Mouse (Mus musculus): ENCODE measurements around the gene Ino80. TPM values are rescaled to one million over a fixed set of nuclear protein-coding genes. Genes with fewer than 3 reads are reported as not detected.

Ino80 gene
- polyA plus RNA-seq, 1 experiment from 2014 or later: 1.4 TPM

DNA sequence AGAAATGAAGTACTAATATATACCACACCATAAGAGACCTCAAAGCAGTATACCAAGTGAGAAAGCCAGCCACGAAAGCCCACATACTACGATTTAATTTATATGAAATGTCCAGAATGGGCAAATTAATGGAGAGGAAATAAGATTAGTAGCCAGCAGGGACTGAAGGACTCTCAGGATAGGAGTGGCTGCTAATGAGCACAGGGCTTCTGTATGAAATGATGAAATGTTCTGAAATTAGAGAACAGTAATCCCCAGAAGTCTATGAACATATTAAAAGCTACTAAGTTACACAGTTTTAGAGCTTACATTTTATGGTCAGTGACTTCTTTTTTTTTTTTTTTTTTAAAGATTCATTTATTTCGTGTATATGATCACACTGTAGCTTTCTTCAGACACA lies 22.9 kb downstream of the Ino80 start:
- WGBS (ENCODE audit: insufficient replicate concordance): 68% methylated on average over 3 of the region's 3 CpGs
- peaks cover 3% of the 10 kb centered on the region; the same call in 1 of the 2 replicates for H3K4me1 ChIP-seq (replicated peaks)
- no peak overlapping the region for H3K4me3 ChIP-seq (replicated peaks)
- no peaks in the 10 kb centered on the region for H3K27me3 ChIP-seq
- H3K9me3 ChIP-seq (replicated peaks): no peaks in the 10 kb centered on the region
- no peak overlapping the region for H3K27ac ChIP-seq (replicated peaks)
- peaks cover 47% of the 10 kb centered on the region for H3K36me3 ChIP-seq (replicated peaks)
- no peak for ATAC-seq (ENCODE audit: insufficient read depth)
- H3K9ac ChIP-seq: no peak overlapping the region
- H3K4me2 ChIP-seq: no peak overlapping the region

DNA sequence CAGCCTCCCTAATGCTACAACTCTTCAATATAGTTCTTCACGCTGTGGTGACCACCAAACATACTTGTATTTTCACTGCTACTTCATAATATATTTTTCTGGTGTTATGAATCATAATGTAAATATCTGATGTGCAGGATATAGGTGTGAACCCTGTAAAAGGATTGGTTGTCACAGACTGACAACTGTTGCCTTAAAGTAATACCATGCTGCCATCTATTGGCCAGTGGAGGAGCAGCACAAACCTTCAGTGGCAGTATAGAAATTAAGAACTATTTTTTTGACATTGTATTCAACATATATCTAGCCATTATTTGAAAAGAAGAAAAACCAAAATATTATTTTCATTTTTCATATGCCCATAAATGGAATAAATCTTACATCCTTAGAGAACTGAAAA lies 40.5 kb downstream of the Ino80 start:
- no peak overlapping the region for H3K27ac ChIP-seq (replicated peaks)
- ATAC-seq (ENCODE audit: insufficient read depth): no peak
- no peaks in the 10 kb centered on the region for H3K27me3 ChIP-seq
- WGBS (ENCODE audit: insufficient replicate concordance): 84% methylated on average over 1 of the region's 1 CpGs
- peaks cover 62% of the 10 kb centered on the region for H3K36me3 ChIP-seq (replicated peaks)
- no peaks in the 10 kb centered on the region for H3K4me1 ChIP-seq (replicated peaks)
- no peak overlapping the region for H3K4me3 ChIP-seq (replicated peaks)
- H3K9me3 ChIP-seq (replicated peaks): no peaks in the 10 kb centered on the region
- H3K9ac ChIP-seq: no peak overlapping the region
- no peak overlapping the region for H3K4me2 ChIP-seq

DNA sequence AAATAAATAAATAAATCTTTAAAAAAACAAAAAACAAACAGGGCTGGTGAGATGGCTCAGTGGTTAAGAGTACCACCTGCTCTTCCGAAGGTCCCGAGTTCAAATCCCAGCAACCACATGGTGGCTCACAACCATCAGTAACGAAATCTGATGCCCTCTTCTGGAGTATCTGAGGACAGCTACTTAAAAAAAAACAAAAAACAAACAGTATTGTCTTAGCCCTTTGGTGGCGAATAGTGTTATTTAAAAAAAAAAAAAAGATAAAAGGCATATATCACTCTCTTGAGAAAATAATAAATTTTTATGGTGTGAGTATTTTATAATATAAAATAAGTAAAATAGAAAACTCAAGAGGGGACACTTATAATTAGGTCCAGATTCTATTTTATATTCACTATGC lies 41.0 kb downstream of the Ino80 start:
- no peak for ATAC-seq (ENCODE audit: insufficient read depth)
- 79% methylated on average over 4 of the region's 4 CpGs for WGBS (ENCODE audit: insufficient replicate concordance)

DNA sequence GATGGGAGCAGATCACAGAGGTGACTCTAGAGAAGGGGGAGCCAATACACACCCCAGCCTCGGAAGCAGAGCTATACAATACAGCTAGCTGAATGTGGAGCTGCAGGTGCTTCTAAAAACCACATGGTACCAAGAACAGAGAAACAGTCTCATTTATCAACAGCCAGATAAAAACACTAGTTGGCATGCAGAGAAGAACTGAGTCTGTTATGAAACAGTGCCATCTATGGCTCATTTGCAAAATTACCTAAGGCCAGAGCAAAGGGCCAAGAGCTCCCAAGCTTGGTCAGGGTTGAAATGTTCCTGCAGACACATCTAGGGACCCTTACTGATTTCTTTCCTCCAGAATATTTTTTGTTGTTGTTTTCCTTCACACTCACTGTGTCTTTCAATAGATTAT lies 63.7 kb downstream of the Ino80 start:
- H3K4me3 ChIP-seq (replicated peaks): no peak overlapping the region
- 45% methylated on average over 1 of the region's 1 CpGs for WGBS (ENCODE audit: insufficient replicate concordance)
- H3K9me3 ChIP-seq (replicated peaks): no peaks in the 10 kb centered on the region
- no peaks in the 10 kb centered on the region for H3K27me3 ChIP-seq
- no peak overlapping the region for H3K27ac ChIP-seq (replicated peaks)
- no peak overlapping the region for H3K9ac ChIP-seq
- H3K4me1 ChIP-seq (replicated peaks): peaks cover 3% of the 10 kb centered on the region; the same call in 1 of the 2 replicates
- H3K36me3 ChIP-seq (replicated peaks): peaks cover 67% of the 10 kb centered on the region
- H3K4me2 ChIP-seq: no peak overlapping the region
- ATAC-seq (ENCODE audit: insufficient read depth): no peak

More for the DNA sequence above, 41.0 kb downstream of the Ino80 start:
- H3K36me3 ChIP-seq (replicated peaks): peaks cover 62% of the 10 kb centered on the region
- no peak overlapping the region for H3K4me3 ChIP-seq (replicated peaks)
- no peaks in the 10 kb centered on the region for H3K4me1 ChIP-seq (replicated peaks)
- no peaks in the 10 kb centered on the region for H3K9me3 ChIP-seq (replicated peaks)
- no peak overlapping the region for H3K27ac ChIP-seq (replicated peaks)
- no peak overlapping the region for H3K9ac ChIP-seq
- no peaks in the 10 kb centered on the region for H3K27me3 ChIP-seq
- H3K4me2 ChIP-seq: no peak overlapping the region

DNA sequence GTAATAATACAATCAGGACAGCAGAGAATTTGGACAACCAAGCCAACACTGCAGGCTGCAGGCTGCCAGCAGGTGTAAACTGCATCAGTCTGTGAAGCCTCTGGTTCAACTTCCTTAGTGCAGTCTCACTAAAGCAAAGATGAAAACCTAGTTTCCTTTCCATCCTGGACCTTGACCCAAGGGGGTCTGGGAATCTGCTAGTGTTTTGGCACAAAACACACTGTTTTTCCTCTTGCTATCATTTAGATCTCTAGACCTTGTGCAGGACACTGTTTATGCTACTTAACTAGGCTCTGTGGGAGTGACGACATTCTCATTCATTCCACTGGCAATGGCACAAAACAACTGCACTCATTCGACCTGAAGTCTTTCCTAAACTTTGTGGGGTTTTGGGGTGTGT lies 65.8 kb downstream of the Ino80 start:
- Histone ChIP-seq H3K9ac (no peak overlapping the region), H3K9me3 (replicated peaks) (no peaks in the 10 kb centered on the region), H3K27me3 (no peaks in the 10 kb centered on the region), H3K4me3 (replicated peaks) (no peak overlapping the region), H3K4me1 (replicated peaks) (peaks cover 3% of the 10 kb centered on the region; the same call in 1 of the 2 replicates), H3K4me2 (no peak overlapping the region), H3K36me3 (replicated peaks) (peaks cover 64% of the 10 kb centered on the region), H3K27ac (replicated peaks) (no peak overlapping the region)
- WGBS (ENCODE audit: insufficient replicate concordance): 51% methylated on average over 2 of the region's 2 CpGs
- ATAC-seq (ENCODE audit: insufficient read depth): no peak

DNA sequence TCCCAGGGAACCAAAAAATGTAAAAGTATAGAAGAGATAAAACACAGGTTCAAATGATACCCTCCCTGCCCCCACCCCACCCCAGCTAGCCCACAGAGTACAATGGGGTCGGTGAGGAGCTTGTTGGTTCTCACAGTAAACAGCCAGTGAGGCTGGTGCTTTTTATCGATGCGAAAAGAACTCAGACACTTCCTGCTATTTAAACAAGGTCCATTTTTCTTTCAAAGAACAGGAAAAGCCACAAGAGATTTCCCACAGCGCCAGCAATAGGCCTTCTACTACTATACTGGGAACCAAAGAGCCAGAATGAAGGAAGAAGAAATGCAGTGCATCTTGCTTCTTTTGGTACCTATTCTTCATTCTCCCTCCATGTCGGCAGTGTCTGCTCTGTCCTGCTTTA lies 66.5 kb downstream of the Ino80 start:
- H3K4me1 ChIP-seq (replicated peaks): peaks cover 3% of the 10 kb centered on the region; the same call in 1 of the 2 replicates
- H3K9ac ChIP-seq: no peak overlapping the region
- peaks cover 69% of the 10 kb centered on the region for H3K36me3 ChIP-seq (replicated peaks)
- H3K27ac ChIP-seq (replicated peaks): no peak overlapping the region
- no peaks in the 10 kb centered on the region for H3K9me3 ChIP-seq (replicated peaks)
- H3K27me3 ChIP-seq: no peaks in the 10 kb centered on the region
- ATAC-seq (ENCODE audit: insufficient read depth): no peak
- no peak overlapping the region for H3K4me2 ChIP-seq
- WGBS (ENCODE audit: insufficient replicate concordance): 71% methylated on average over 5 of the region's 5 CpGs
- no peak overlapping the region for H3K4me3 ChIP-seq (replicated peaks)

DNA sequence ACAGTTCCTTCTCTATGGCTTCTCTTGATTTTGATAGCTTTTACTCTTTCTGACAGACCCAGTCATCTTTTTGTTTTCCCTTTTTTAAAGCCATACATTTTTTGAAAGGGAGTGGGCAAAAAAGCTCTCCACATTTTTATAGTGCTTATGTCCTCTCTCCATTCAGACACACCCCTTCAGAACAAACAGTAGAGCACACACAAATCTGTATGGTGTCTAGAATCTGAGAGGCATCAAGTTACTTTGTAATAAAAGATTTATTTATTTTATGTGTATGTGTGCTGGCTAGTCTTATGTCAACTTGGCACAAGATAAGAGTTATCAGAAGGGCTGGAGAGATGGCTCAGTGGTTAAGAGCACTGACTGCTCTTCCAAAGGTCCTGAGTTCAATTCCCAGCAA lies 68.8 kb downstream of the Ino80 start:
- Histone ChIP-seq H3K36me3 (replicated peaks) (peaks cover 79% of the 10 kb centered on the region), H3K9me3 (replicated peaks) (no peaks in the 10 kb centered on the region), H3K27me3 (no peaks in the 10 kb centered on the region), H3K4me1 (replicated peaks) (peaks cover 3% of the 10 kb centered on the region; the same call in 1 of the 2 replicates), H3K4me2 (no peak overlapping the region), H3K9ac (no peak overlapping the region), H3K27ac (replicated peaks) (no peak overlapping the region), H3K4me3 (replicated peaks) (no peak overlapping the region)
- ATAC-seq (ENCODE audit: insufficient read depth): no peak

DNA sequence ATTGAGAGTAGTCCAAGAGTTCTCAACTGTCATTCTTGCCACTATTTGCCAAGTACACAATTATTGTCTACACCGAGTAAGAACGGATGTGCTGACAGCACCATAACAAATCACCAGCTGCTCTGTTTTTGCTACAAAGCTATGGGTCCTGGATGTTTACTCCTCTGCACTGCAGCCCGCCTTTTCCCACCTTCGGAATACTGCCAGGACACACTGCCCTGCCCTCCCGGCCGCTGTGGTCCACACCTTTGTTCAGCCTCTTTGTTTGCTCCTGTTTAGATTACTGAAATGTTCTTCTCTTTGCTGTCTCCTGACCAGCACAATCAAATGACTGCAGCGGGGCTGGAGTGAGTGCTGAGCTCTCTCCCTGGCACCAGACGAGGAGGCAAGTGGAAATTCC lies 69.2 kb downstream of the Ino80 start:
- peaks cover 3% of the 10 kb centered on the region; the same call in 1 of the 2 replicates for H3K4me1 ChIP-seq (replicated peaks)
- H3K27ac ChIP-seq (replicated peaks): peak overlapping the region; percentile 3; the same call in 1 of the 2 replicates
- H3K4me3 ChIP-seq (replicated peaks): no peak overlapping the region
- H3K9ac ChIP-seq: no peak overlapping the region
- peaks cover 79% of the 10 kb centered on the region for H3K36me3 ChIP-seq (replicated peaks)
- H3K9me3 ChIP-seq (replicated peaks): no peaks in the 10 kb centered on the region
- ATAC-seq (ENCODE audit: insufficient read depth): no peak
- WGBS (ENCODE audit: insufficient replicate concordance): 65% methylated on average over 8 of the region's 8 CpGs
- H3K4me2 ChIP-seq: no peak overlapping the region
- H3K27me3 ChIP-seq: no peaks in the 10 kb centered on the region

DNA sequence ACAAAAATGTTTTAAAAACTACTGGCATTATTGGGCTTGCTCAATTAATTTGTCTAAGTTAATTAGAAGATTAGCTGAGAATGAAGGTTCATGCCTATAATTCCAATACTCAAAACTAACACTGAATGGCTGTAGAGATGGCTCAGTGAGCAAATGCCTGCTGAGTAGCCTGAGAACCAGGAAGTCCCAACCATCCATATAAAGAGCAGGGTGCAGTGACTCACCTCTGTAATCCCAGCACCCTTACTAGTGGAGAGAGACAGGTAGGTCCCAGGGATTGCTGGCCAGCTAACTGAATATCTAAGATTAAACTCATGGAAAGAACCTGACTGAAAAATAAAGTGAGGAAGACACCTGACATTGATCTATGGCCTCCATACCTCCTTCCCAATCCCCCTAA lies 78.2 kb downstream of the Ino80 start:
- no peaks in the 10 kb centered on the region for H3K4me1 ChIP-seq (replicated peaks)
- no peak overlapping the region for H3K4me3 ChIP-seq (replicated peaks)
- H3K27ac ChIP-seq (replicated peaks): no peak overlapping the region
- ATAC-seq (ENCODE audit: insufficient read depth): no peak
- no peak overlapping the region for H3K4me2 ChIP-seq
- no peak overlapping the region for H3K9ac ChIP-seq
- H3K27me3 ChIP-seq: no peaks in the 10 kb centered on the region
- H3K36me3 ChIP-seq (replicated peaks): peaks cover 43% of the 10 kb centered on the region
- H3K9me3 ChIP-seq (replicated peaks): no peaks in the 10 kb centered on the region

DNA sequence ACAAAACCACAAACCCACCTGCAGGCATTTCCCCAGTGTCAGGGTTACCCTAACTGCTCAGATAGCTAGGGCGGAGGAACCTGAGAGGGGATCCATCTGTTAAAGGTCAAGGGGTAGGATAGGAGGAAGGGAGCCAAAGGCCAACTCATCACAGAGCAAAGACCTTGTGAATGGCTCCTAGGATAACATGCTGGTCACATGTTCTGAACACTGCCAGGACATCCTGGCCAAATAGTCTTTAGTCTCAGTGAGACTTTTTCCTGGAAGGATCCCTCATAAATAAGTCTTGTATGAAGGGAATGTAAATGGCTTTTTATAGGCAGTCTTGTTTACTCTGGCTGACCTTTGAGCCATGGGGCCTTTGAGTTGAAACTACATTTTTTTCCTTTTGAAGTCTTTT lies 78.8 kb downstream of the Ino80 start:
- no peaks in the 10 kb centered on the region for H3K4me1 ChIP-seq (replicated peaks)
- WGBS (ENCODE audit: insufficient replicate concordance): 68% methylated on average over 1 of the region's 1 CpGs
- H3K9me3 ChIP-seq (replicated peaks): no peaks in the 10 kb centered on the region
- no peaks in the 10 kb centered on the region for H3K27me3 ChIP-seq
- H3K36me3 ChIP-seq (replicated peaks): peaks cover 44% of the 10 kb centered on the region
- H3K9ac ChIP-seq: no peak overlapping the region
- H3K4me3 ChIP-seq (replicated peaks): no peak overlapping the region
- H3K4me2 ChIP-seq: no peak overlapping the region
- H3K27ac ChIP-seq (replicated peaks): no peak overlapping the region
- ATAC-seq (ENCODE audit: insufficient read depth): no peak

DNA sequence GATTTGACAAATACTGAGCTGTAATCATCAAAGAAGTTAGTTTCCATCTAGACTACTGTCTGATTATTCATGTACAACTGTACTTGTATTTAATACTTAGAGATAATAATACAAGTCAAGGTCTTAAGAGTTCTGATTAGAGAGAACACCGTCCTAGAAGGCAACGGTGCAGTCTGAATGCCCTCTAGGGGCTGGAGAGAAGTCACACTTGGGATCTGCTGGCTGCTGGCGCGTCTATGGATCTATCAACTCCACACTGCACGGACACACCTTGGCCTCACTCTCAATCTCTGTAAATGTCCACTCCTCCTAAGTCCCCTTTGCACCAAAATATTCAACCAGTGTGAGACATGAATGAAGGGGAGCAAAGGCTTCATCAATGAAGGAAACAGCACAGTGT lies 79.2 kb downstream of the Ino80 start:
- Histone ChIP-seq H3K4me3 (replicated peaks) (no peak overlapping the region), H3K4me1 (replicated peaks) (no peaks in the 10 kb centered on the region), H3K9ac (no peak overlapping the region), H3K27ac (replicated peaks) (no peak overlapping the region), H3K27me3 (no peaks in the 10 kb centered on the region), H3K9me3 (replicated peaks) (no peaks in the 10 kb centered on the region), H3K4me2 (no peak overlapping the region), H3K36me3 (replicated peaks) (peaks cover 47% of the 10 kb centered on the region)
- WGBS (ENCODE audit: insufficient replicate concordance): 77% methylated on average over 5 of the region's 5 CpGs
- ATAC-seq (ENCODE audit: insufficient read depth): no peak

DNA sequence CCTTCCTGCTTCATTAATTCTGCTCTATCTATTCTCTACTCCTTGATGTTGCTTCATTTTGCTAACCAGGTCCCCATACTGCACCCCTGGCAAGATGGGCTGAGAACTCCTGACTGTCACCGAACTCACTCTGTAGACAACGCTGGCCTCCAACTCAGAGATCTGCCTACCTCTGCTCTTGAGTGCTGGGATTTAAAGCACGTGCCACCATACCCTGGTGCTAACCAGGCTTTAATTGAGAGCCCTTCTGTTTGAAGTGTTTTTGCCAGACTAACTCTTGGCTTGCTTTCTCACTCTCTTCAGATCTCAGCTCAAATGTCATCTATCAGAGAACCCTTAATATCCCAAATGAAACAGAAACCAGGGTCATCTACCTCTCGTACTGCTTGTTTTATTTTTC lies 87.5 kb downstream of the Ino80 start:
- H3K9ac ChIP-seq: no peak overlapping the region
- H3K27ac ChIP-seq (replicated peaks): no peak overlapping the region
- WGBS (ENCODE audit: insufficient replicate concordance): 84% methylated on average over 4 of the region's 4 CpGs
- H3K9me3 ChIP-seq (replicated peaks): no peaks in the 10 kb centered on the region
- H3K4me1 ChIP-seq (replicated peaks): no peaks in the 10 kb centered on the region
- H3K4me3 ChIP-seq (replicated peaks): no peak overlapping the region
- H3K27me3 ChIP-seq: no peaks in the 10 kb centered on the region
- no peak for ATAC-seq (ENCODE audit: insufficient read depth)
- no peak overlapping the region for H3K4me2 ChIP-seq
- H3K36me3 ChIP-seq (replicated peaks): peaks cover 54% of the 10 kb centered on the region

Data from liver, embryonic 15.5 days (tissue).